Mouse (Mus musculus) embryo, embryonic 11.5 days (tissue): ENCODE measurements at regions not wholly inside any gene's neighbourhood (a gene's known extent, or its start where the extent isn't known, plus 50 kb on each side); places are given as distances from the start of the nearest gene placed in this dataset.

Experiments
- DNase-seq: peaks from one replicate; pipeline ENCODE4 v3.0.0-alpha.2; 2012; ENCODE audit warnings: low read depth, low spot score

GRCm38 (mm10) chr17:80827896-80828295, 99.6 kb upstream of the Map4k3 start:
- no peak for DNase-seq

GRCm38 (mm10) chr17:80827361-80827760, 99.1 kb upstream of the Map4k3 start:
- no peak for DNase-seq

DNA sequence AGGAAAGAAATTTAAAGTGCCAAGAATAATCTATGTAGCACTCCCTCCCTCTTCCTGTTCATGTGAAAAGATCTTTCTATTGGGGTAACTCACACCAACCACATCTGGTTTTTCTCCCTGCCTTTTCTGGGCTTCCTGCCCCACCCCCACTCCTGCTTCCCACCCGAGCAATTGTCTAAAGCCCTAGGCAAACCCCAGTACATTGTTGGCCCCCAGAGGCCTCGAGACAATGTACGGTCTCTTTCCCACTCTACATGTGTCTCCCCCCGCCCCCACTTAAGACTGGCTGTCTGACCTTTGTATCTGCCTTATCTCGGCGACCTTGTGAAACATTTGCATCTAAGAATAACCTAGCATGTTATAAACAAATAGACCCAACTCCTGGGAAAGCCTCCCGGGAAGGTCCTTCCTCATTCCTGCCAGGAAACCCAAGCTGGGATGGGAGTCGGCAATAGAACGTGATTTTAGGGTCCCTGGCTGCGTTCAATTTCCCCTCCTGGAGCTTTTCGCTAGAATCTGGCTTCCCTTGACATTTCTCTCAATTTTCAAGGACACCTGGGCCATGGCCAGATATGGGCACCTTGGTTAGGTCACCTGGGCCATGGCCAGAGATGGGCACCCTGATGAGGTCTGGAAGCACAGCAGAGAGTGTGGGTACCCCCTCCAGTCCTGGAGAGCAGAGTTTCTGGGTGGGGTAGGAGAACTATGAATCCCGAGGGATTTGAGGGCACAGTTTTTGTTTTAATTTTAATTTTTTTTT, 97.9 kb upstream of the Map4k3 start:
- DNase-seq, result no peak

GRCm38 (mm10) chr17:80825518-80825901, 97.2 kb upstream of the Map4k3 start:
- no peak for DNase-seq

DNA sequence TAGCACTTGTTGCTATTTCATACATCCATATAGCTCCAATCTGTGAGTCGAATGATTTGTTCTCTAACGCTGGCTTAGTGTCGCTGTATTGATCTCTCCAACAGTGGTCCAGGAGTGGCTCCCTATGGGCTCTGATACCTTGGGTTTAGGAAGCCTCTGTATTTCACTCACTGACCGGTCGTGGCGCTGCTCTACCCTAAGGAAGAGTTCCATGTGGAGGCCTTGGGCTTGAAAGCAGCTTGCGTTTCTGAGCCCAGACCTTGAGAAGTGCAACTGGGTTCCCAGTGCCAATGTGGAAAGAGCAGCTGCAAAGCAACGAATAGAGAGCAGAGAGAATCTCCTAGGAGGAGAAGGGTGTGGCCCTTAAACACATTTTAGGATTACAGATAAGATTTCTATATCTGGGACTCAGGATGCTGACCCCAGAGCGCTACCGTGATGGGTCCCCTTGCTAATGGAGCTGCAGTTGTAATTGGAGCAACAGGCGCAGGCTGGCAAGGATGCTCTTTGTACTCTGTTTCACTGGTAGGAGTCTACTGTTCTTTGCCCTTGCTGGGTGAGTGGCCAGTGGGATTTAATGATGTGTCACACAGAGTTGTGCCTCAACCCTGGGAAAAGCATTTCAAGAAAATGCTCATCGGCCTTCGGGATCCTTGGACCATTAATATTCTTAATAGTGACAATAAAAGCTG, 96.7 kb upstream of the Map4k3 start:
- no peak for DNase-seq

- DNase-seq, result no peak
These were observed 96.0 kb upstream of the Map4k3 start for GRCm38 (mm10) chr17:80824261-80824660.

DNA sequence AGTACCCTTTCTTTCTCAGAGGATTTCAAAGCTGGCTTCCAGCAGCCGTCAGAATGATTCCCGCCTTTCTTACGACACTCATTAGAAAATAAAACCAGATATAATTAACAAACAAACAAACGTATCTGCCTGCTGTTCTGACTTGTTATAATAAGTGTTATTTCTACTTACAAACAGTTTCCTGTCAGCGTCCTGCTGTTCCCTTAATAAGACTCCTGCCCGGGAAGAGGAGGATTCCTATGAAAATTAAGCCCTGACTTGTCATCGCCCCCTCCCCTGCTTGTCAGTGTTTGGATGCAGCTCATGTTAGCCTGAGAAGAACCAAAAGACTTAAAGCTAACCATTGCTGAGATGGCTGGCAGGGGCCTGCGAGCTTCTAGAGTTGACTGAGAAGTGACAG, 92.6 kb upstream of the Map4k3 start:
- DNase-seq, result no peak

DNA sequence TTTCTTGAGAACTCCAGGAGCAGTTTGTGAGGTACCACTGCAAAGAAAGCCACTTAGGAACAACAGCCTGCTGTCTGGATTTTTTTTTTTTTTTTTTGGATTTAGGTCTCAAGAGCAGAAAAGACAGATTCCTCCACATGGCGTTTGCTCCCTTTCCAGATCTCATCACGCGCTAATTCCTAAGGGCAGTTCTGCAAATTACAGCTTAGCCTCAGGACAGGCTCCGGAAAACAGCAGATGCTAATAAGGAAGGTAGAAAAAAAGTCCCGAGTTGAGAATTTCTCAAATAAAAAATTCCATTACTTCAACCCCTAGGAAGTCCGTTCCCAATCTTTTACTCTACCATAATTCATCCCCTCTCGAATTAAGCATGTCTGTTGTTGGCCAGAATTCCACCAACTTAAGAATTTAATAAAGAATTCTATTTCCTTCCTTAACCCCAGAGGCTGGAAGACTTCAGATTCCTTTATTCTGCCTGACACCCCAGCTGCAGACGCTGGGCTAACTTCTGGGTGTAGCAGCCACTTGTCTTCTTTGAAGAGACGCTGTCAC, 90.3 kb upstream of the Map4k3 start:
- DNase-seq, result no peak

DNA sequence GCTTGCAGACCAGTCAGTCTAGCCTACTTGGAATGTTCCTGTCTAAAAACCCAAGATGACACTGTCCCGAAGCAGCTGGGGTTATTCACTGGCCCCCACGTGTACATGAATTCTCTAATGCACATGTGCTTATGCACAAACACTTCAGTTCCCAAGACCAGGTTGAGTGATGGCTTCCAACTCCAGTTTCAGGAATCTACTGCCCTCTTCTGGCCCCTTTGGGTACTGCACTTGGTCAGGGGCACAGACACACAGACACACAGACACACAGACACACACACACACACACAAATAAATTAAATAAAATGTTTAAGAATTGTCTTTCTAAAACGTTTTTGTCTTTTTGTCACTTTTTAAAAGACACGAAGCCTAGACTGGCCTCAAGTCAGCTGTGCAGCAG, 87.5 kb upstream of the Map4k3 start:
- DNase-seq, result no peak

- DNase-seq, result no peak
These were observed 84.9 kb upstream of the Map4k3 start for GRCm38 (mm10) chr17:80813194-80813593.

DNA sequence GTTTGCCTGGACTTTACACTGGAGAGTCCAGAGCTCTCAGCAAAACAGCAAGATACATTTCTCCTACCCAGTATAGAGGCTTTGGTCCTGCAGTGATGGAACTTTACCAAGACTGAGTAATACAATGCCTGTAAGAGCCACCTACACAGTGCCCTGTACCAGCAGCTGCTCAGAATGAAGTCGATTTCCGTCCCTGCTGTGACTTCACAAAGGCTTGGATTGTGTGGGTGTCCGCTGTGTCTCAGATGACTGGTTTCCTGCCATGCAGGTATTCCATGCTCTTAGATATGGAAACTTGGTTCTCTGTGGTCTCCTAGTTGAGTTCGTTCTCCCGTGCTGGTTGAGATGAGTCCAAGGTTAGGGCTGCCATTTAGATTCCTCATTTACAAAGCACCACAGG, 81.0 kb upstream of the Map4k3 start:
- DNase-seq, result no peak

DNA sequence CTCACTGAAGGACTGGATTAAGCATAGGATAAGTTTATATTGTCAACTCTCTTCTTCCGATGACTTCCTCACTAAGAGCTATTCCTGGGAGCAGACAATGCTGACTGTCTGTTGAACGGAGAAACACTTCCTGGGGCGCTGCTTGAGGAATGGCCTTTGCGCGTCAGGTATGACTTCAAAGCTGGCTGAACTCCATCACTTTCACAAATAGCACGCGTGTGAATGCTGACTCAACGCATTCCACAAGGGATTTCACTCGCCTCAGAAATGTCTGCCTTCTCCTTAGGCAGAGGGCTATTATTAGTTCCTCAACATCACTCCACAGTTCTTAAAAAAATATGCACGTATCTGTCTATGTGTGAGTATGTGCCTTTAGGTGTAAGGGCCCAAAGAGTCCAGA, 79.8 kb upstream of the Map4k3 start:
- DNase-seq, result no peak

- no peak for DNase-seq
These were observed 75.2 kb upstream of the Map4k3 start for GRCm38 (mm10) chr17:80803361-80803915.

GRCm38 (mm10) chr17:80802622-80803021, 74.3 kb upstream of the Map4k3 start:
- no peak for DNase-seq

DNA sequence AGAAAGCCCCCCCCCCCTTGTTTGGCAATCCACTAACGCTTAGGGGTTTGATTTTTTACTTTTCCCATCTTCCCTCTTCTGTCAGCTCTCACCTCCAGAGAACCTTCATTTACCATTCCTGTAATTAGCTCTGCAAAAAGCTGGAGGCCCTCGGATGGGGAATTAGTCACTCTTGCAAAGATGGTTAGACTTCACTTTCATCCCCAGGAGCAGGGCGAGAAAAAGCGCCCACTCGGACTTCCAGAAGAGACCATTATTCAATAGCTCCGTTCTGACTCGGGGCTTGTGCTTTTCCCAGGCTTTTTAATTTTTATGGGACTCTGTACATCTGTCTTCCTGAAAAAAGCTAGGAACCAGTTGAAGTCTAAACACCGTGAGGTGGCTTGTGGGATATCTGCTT, 73.7 kb upstream of the Map4k3 start:
- no peak for DNase-seq

DNA sequence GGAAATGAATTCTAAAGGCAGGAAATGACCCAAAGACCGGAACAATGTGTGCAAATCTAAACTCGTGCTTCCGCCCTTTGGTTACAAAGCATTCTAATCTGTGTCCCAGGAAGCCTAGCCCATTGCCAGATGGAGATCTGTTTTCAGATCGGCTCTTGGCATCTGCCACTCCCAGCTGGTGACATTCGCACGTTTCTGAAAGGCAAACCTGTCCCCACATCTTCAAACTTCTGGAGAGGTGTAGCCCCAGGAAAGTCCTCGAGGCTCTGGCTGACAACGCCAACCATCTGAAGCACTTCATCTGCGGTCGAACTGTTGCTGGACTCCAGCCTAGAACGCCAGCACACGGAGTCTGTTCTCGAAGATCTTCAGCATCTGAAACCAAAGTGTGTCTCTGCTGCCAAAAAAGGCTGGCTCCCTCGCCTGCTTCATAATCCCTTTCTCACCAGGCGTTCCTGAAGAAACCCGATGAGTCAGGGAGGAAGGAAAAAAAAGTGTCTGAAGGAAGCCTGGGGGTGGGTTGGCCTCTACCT, 73.2 kb upstream of the Map4k3 start:
- no peak for DNase-seq

DNA sequence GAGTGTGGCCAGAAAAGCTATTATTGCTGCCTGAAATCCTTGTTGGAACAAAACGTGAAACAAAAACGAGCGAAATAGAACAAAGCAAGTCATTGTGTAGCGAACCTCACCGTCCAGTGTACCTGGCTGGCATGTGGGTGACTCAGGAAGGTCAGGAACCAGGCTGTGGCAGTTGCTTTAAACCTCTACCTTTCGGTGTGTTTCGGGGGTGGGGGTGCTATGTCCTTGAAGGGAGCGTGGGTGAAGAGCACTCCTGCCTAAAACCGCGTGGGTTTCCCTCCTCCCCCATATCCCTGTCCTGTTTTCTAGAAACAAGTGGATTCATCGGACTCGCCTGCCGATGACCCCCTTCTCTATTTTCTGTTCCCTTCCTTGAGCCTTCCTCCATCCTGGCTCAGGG, 72.6 kb upstream of the Map4k3 start:
- DNase-seq, result no peak

GRCm38 (mm10) chr17:80800454-80800853, 72.2 kb upstream of the Map4k3 start:
- DNase-seq, result no peak

DNA sequence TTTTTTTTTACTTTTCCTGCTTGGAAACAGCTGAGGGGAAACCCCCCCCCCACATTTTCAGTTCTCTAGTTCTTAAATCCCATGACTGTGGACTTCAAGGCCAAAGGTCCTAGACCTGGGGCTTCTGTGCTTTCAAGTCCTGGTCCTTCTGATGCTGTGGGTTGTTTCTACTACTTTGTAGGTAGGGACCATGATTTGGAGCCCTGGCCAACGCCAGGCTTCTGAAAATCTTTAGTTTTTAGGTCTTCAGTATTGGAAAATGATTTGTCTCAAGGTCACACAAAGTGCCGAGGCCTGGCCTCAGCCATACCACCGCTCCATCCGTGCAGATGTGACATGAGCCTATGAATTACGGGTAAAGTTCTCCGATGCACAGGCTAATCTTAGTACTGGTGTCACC, 70.8 kb upstream of the Map4k3 start:
- no peak for DNase-seq

GRCm38 (mm10) chr17:80798281-80798980, 70.1 kb upstream of the Map4k3 start:
- DNase-seq, result no peak

DNA sequence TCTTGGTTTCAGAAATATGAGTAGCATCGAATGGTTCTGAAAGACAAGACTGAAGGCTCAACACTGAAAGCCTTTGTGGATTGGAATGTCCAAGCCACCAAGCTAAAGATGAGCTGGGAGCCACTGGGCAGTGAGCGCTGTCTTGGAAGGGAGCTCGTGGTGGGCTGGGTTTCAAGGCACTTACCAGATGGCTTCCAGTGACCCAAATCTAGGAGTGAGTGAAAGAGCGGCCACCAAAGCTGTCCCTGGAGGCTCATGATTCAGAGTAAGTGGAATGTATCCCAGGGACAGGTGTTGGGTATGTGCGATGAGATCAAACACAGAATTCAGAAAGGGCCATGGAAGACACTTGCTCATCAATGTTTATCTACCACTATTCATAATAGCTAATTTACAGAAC, 68.5 kb upstream of the Map4k3 start:
- no peak for DNase-seq

GRCm38 (mm10) chr17:80796386-80796785, 68.1 kb upstream of the Map4k3 start:
- DNase-seq, result no peak
